Mouse (Mus musculus) T-helper 2 cell (primary cell): ENCODE data around the gene Frem2.

Experiments
- in situ Hi-C: fragments of 300-600 bp; cut with MboI, MseI; formaldehyde crosslinking; loops from one replicate; pipeline ENCODE4 v1.15.1; 2025; ENCODE audit warnings: high pct_unique_total_duplicates

The Frem2 gene

GRCm38 (mm10) chr3:53557388-53558214, 99.6 kb downstream of the Frem2 start:
- in situ Hi-C loops = no loop called here

GRCm38 (mm10) chr3:53555031-53555952, 101.9 kb downstream of the Frem2 start:
- in situ Hi-C loops = no loop called here

- in situ Hi-C loops = no loop called here
These were observed 104.5 kb downstream of the Frem2 start for GRCm38 (mm10) chr3:53552691-53553090.

- in situ Hi-C loops = no loop called here
These were observed 125.1 kb downstream of the Frem2 start for GRCm38 (mm10) chr3:53532091-53532490.

- in situ Hi-C loops = no loop called here
These were observed 126.8 kb downstream of the Frem2 start for GRCm38 (mm10) chr3:53530305-53530704.

- in situ Hi-C loops = no loop called here
These were observed 131.4 kb downstream of the Frem2 start for GRCm38 (mm10) chr3:53525737-53526136.

GRCm38 (mm10) chr3:53522794-53523193, 134.4 kb downstream of the Frem2 start:
- in situ Hi-C loops = no loop called here

- in situ Hi-C loops = no loop called here
These were observed 142.7 kb downstream of the Frem2 start for GRCm38 (mm10) chr3:53514221-53515065.

GRCm38 (mm10) chr3:53513096-53513495, 144.1 kb downstream of the Frem2 start:
- in situ Hi-C loops = no loop called here

- in situ Hi-C loops = no loop called here
These were observed 154.7 kb downstream of the Frem2 start for GRCm38 (mm10) chr3:53502428-53502827.

GRCm38 (mm10) chr3:53498351-53498905, 158.7 kb downstream of the Frem2 start:
- in situ Hi-C loops = loop anchor here (25.0 kb wide), 1 partner anchor 364 kb away; the partner anchor contains the start of gene Ufm1

GRCm38 (mm10) chr3:53488353-53488752, 168.8 kb downstream of the Frem2 start, which contains the start of gene Stoml3:
Stoml3 (plus strand) TSS chr3:53488653.
- in situ Hi-C loops = loop anchor here (25.0 kb wide), 1 partner anchor 374 kb away; the partner anchor contains the start of gene Ufm1

GRCm38 (mm10) chr3:53486996-53487576, 170.1 kb downstream of the Frem2 start:
- in situ Hi-C loops = loop anchor here (25.0 kb wide), 1 partner anchor 375 kb away; the partner anchor contains the start of gene Ufm1

GRCm38 (mm10) chr3:53486561-53486960, 170.6 kb downstream of the Frem2 start:
- in situ Hi-C loops = loop anchor here (25.0 kb wide), 1 partner anchor 376 kb away; the partner anchor contains the start of gene Ufm1

- in situ Hi-C loops = loop anchor here (25.0 kb wide), 1 partner anchor 379 kb away; the partner anchor contains the start of gene Ufm1
These were observed 173.6 kb downstream of the Frem2 start for GRCm38 (mm10) chr3:53483414-53484059.

GRCm38 (mm10) chr3:53478419-53479046, 178.6 kb downstream of the Frem2 start:
- in situ Hi-C loops = loop anchor here (25.0 kb wide), 1 partner anchor 384 kb away; the partner anchor contains the start of gene Ufm1

- in situ Hi-C loops = loop anchor here (25.0 kb wide), 1 partner anchor 385 kb away; the partner anchor contains the start of gene Ufm1
These were observed 179.7 kb downstream of the Frem2 start for GRCm38 (mm10) chr3:53477468-53477867.

GRCm38 (mm10) chr3:53475889-53476288, 181.3 kb downstream of the Frem2 start:
- in situ Hi-C loops = loop anchor here (25.0 kb wide), 1 partner anchor 386 kb away; the partner anchor contains the start of gene Ufm1

GRCm38 (mm10) chr3:53474179-53474578, 183.0 kb downstream of the Frem2 start:
- in situ Hi-C loops = loop anchor here (25.0 kb wide), 1 partner anchor 1237 kb away; no protein-coding TSS in a partner anchor
